Mouse (Mus musculus): ENCODE measurements at regions not wholly inside any gene's neighbourhood (a gene's known extent, or its start where the extent isn't known, plus 50 kb on each side); places are given as distances from the start of the nearest gene placed in this dataset.

GRCm38 (mm10) chr10:8973934-8974333, 88.1 kb upstream of the Sash1 start:
- no peak for DNase-seq

- DNase-seq, result no peak
Observed at GRCm38 (mm10) chr10:8972789-8973551, 87.1 kb upstream of the Sash1 start.

- no peak for DNase-seq
Observed at GRCm38 (mm10) chr10:8970807-8971206, 84.9 kb upstream of the Sash1 start.

GRCm38 (mm10) chr10:8969586-8969985, 83.7 kb upstream of the Sash1 start:
- DNase-seq, result no peak

- no peak for DNase-seq
Observed at GRCm38 (mm10) chr10:8969016-8969415, 83.1 kb upstream of the Sash1 start.

- no peak for DNase-seq
Observed at GRCm38 (mm10) chr10:8968276-8968923, 82.5 kb upstream of the Sash1 start.

GRCm38 (mm10) chr10:8962921-8963320, 77.1 kb upstream of the Sash1 start:
- no peak for DNase-seq

- no peak for DNase-seq
Observed at GRCm38 (mm10) chr10:8960964-8961675, 75.2 kb upstream of the Sash1 start.

- DNase-seq, result no peak
Observed at GRCm38 (mm10) chr10:8960275-8960960, 74.5 kb upstream of the Sash1 start.

GRCm38 (mm10) chr10:8955499-8956211, 69.8 kb upstream of the Sash1 start:
- peak; percentile 3 for DNase-seq

GRCm38 (mm10) chr10:8954003-8954402, 68.1 kb upstream of the Sash1 start:
- DNase-seq, result no peak

- no peak for DNase-seq
Observed at GRCm38 (mm10) chr10:8952922-8953321, 67.1 kb upstream of the Sash1 start.

GRCm38 (mm10) chr10:8951937-8952336, 66.1 kb upstream of the Sash1 start:
- no peak for DNase-seq

GRCm38 (mm10) chr10:8951236-8951825, 65.5 kb upstream of the Sash1 start:
- DNase-seq, result no peak

- no peak for DNase-seq
Observed at GRCm38 (mm10) chr10:8948227-8948626, 62.4 kb upstream of the Sash1 start.

GRCm38 (mm10) chr10:8945195-8945751, 59.4 kb upstream of the Sash1 start:
- no peak for DNase-seq

- no peak for DNase-seq
Observed at GRCm38 (mm10) chr10:8944586-8944985, 58.7 kb upstream of the Sash1 start.

- DNase-seq, result no peak
Observed at GRCm38 (mm10) chr10:8943698-8944097, 57.8 kb upstream of the Sash1 start.

- no peak for DNase-seq
Observed at GRCm38 (mm10) chr10:8942967-8943471, 57.1 kb upstream of the Sash1 start.

GRCm38 (mm10) chr10:8936369-8936768, 50.5 kb upstream of the Sash1 start:
- no peak for DNase-seq

All from cerebellum, adult 11 months (tissue).